Mouse (Mus musculus) hindbrain, embryonic 12.5 days (tissue): ENCODE data around the gene Mob3c. TPM values are rescaled to one million over a fixed set of nuclear protein-coding genes. Genes with fewer than 3 reads are reported as not detected.

ENCODE experiments used
- ATAC-seq: fragments of 200-750 bp; cut with Nextera tagmentation; 2 replicates; pipeline ENCODE4 v1.8.0; 2017; ENCODE audit warnings: moderate TSS enrichment; ENCODE audit not compliant: low FRiP score
- H3K27ac ChIP-seq: fragments of 300-500 bp; sonication (generic); 2 replicates; pipeline ENCODE4 v1.5.1; 2016; ENCODE audit warnings: mild to moderate bottlenecking
- H3K27me3 ChIP-seq: fragments of 300-500 bp; sonication (generic); 2 replicates; pipeline ENCODE4 v1.6.1; 2016; ENCODE audit warnings: mild to moderate bottlenecking
- H3K36me3 ChIP-seq: fragments of 300-500 bp; sonication (generic); 2 replicates; pipeline ENCODE4 v1.6.1; 2016; ENCODE audit warnings: mild to moderate bottlenecking
- H3K4me1 ChIP-seq: fragments of 300-500 bp; sonication (generic); 2 replicates; pipeline ENCODE4 v1.6.1; 2016
- H3K4me2 ChIP-seq: fragments of 300-500 bp; sonication (generic); replicated peaks from 2 replicates; pipeline ENCODE4 v1.6.1; 2016; ENCODE audit warnings: mild to moderate bottlenecking
- H3K4me3 ChIP-seq: fragments of 300-500 bp; sonication (generic); 2 replicates; pipeline ENCODE4 v1.5.1; 2016; ENCODE audit warnings: mild to moderate bottlenecking
- H3K9ac ChIP-seq: fragments of 300-500 bp; sonication (generic); 2 replicates; pipeline ENCODE4 v1.6.1; 2016; ENCODE audit warnings: mild to moderate bottlenecking, moderate library complexity
- H3K9me3 ChIP-seq: fragments of 300-500 bp; sonication (generic); replicated peaks from 2 replicates; pipeline ENCODE4 v1.6.1; 2016; ENCODE audit warnings: mild to moderate bottlenecking
- WGBS: fragments of 180-500 bp; shearing (Covaris S2); methylation state at CpG from one replicate; pipeline ENCODE4 v1.1.7; 2016; 5-methylcytosine and 5-hydroxymethylcytosine counted together
- polyA plus RNA-seq: library from polyadenylated mRNA; unstranded; fragments of >200 nt; fragmentation: Nextera tagmentation; extraction: Ambion mirVana; gene quantifications from 2 replicates; pipeline ENCODE4 v1.2.1, GENCODE M21; 2016

The Mob3c gene
- polyA plus RNA-seq, 1 experiment from 2014 or later: 6.7 TPM

- WGBS: 3% methylated on average over 51 of the region's 51 CpGs
- peak within 1 kb of the TSS; percentile 60 for H3K9ac ChIP-seq
- H3K27me3 ChIP-seq: no peaks in the 10 kb centered on the region
- H3K4me3 ChIP-seq: peak within 1 kb of the TSS; percentile 57
- peak; percentile 96 for ATAC-seq
- H3K4me1 ChIP-seq: peaks cover 4% of the 10 kb centered on the region; the same call in 1 of the 2 replicates
- H3K9me3 ChIP-seq: no peaks in the 10 kb centered on the region
- no peak within 1 kb of the TSS for H3K27ac ChIP-seq
- H3K4me2 ChIP-seq: peak within 1 kb of the TSS; percentile 63
- H3K36me3 ChIP-seq: no peaks in the 10 kb centered on the region
Measured at GRCm38 (mm10) chr4:115838696-115839641, 11.1 kb downstream of the Mob3c start, which contains the start of gene Mknk1. TSS of gene Mknk1 (plus strand) at chr4:115839198.

DNA sequence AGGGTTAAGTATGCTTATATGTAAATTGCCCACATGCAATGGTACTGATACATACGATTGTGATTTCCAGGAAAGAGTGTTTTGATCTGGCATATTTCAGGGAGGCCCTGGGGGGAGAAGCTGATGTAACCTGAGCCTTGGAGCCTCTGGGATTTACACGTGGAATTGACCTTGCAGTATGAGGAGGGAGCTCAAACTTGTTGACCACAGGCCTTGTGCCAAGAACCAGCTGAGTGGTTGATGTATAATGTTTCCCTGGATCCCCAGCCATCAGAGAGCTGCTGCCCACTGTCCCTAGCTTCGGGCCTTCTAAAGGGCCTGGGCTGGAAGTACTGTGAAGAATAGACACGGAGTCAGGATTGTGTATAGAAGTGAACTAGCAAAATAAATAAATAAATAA, 12.1 kb downstream of the Mob3c start:
- no peaks in the 10 kb centered on the region for H3K36me3 ChIP-seq
- H3K9me3 ChIP-seq: no peaks in the 10 kb centered on the region
- no peaks in the 10 kb centered on the region for H3K27me3 ChIP-seq
- H3K9ac ChIP-seq: no peak overlapping the region
- peak overlapping the region; percentile 63 for H3K4me2 ChIP-seq
- no peak for ATAC-seq
- H3K4me3 ChIP-seq: no peak overlapping the region
- H3K4me1 ChIP-seq: peaks cover 4% of the 10 kb centered on the region; the same call in 1 of the 2 replicates
- H3K27ac ChIP-seq: no peak overlapping the region
- 59% methylated on average over 4 of the region's 4 CpGs for WGBS

DNA sequence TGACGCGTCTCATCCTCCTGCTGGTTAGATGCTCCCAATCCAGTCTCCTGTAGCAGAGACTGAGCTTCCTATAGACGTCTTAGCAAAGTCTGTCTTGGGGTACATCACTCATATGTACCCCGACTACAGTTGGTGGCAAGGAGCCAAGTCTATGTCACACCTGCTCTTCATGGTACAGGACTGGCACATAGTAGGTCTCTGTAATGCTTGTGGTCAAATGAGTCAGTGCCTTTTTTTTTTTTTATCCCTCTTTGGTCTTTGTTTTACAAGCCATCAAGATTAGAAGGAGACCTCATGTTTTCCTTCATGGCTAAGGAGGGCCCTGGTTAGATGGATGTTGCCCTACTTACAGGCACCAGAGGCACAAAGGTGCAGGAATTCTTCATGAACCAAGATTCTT, 12.9 kb downstream of the Mob3c start:
- Histone ChIP-seq H3K27me3 (no peaks in the 10 kb centered on the region), H3K4me2 (no peak overlapping the region), H3K36me3 (no peaks in the 10 kb centered on the region), H3K4me1 (peaks cover 4% of the 10 kb centered on the region; the same call in 1 of the 2 replicates), H3K9ac (no peak overlapping the region), H3K4me3 (no peak overlapping the region), H3K27ac (no peak overlapping the region), H3K9me3 (no peaks in the 10 kb centered on the region)
- 90% methylated on average over 4 of the region's 4 CpGs for WGBS
- no peak for ATAC-seq

DNA sequence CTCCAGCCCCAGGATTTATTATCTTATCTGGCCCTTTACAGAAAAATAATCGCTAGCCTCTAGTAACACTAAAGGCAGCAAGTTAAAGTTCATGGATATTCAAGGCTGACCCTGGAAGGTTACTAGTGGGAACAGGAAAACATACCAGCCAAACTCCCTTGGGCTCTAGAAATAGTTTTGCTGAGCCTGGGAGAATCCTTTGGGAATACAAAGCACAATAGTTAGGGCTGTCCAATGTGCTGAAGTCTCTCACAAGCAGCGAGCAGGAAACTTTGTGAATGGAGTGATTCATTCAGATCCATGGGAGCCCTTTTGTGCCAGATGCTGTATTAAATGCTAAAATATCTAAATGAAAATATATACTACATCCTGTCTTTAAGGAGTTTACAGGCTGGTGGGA, 18.8 kb downstream of the Mob3c start:
- Histone ChIP-seq H3K27ac (no peak overlapping the region), H3K36me3 (peaks cover 24% of the 10 kb centered on the region), H3K4me1 (no peaks in the 10 kb centered on the region), H3K4me3 (no peak overlapping the region), H3K4me2 (no peak overlapping the region), H3K9me3 (no peaks in the 10 kb centered on the region), H3K9ac (no peak overlapping the region), H3K27me3 (no peaks in the 10 kb centered on the region)
- no peak for ATAC-seq
- WGBS: 58% methylated on average over 2 of the region's 2 CpGs

DNA sequence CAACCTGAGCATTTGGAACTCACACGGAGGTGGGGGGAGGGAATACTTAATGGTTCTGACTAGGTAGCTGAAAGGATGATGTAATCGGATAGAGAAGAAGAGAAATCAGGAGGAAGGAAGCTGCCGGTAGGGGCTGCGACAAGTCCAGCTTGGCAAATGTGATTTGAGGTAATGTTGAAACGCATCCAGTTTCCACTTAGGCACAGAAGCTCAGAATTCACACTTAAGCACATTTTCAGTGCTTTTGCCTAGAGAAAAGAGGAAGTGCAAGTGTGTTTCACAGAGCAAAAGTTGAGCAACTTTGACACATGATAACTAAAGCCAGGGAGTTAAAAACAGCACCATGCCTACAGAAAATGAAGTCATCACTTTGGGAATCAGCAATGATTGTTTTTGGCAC, 19.5 kb downstream of the Mob3c start:
- no peaks in the 10 kb centered on the region for H3K9me3 ChIP-seq
- no peak overlapping the region for H3K27ac ChIP-seq
- no peaks in the 10 kb centered on the region for H3K27me3 ChIP-seq
- no peak overlapping the region for H3K9ac ChIP-seq
- H3K4me3 ChIP-seq: no peak overlapping the region
- H3K36me3 ChIP-seq: peaks cover 27% of the 10 kb centered on the region
- H3K4me1 ChIP-seq: no peaks in the 10 kb centered on the region
- no peak for ATAC-seq
- H3K4me2 ChIP-seq: no peak overlapping the region
- WGBS: 68% methylated on average over 5 of the region's 5 CpGs

- no peak overlapping the region for H3K4me3 ChIP-seq
- peaks cover 27% of the 10 kb centered on the region for H3K36me3 ChIP-seq
- no peak overlapping the region for H3K9ac ChIP-seq
- H3K27ac ChIP-seq: no peak overlapping the region
- H3K9me3 ChIP-seq: no peaks in the 10 kb centered on the region
- no peaks in the 10 kb centered on the region for H3K4me1 ChIP-seq
- no peak overlapping the region for H3K4me2 ChIP-seq
- 92% methylated on average over 1 of the region's 1 CpGs for WGBS
- H3K27me3 ChIP-seq: no peaks in the 10 kb centered on the region
- no peak for ATAC-seq
Measured at GRCm38 (mm10) chr4:115848083-115848482, 20.2 kb downstream of the Mob3c start.

- H3K9me3 ChIP-seq: no peaks in the 10 kb centered on the region
- peaks cover 27% of the 10 kb centered on the region for H3K36me3 ChIP-seq
- H3K4me1 ChIP-seq: no peaks in the 10 kb centered on the region
- H3K9ac ChIP-seq: no peak overlapping the region
- H3K27ac ChIP-seq: no peak overlapping the region
- no peaks in the 10 kb centered on the region for H3K27me3 ChIP-seq
- H3K4me2 ChIP-seq: no peak overlapping the region
- no peak overlapping the region for H3K4me3 ChIP-seq
- ATAC-seq: no peak
- WGBS: 72% methylated on average over 8 of the region's 8 CpGs
Measured at GRCm38 (mm10) chr4:115848990-115849677, 21.2 kb downstream of the Mob3c start.

DNA sequence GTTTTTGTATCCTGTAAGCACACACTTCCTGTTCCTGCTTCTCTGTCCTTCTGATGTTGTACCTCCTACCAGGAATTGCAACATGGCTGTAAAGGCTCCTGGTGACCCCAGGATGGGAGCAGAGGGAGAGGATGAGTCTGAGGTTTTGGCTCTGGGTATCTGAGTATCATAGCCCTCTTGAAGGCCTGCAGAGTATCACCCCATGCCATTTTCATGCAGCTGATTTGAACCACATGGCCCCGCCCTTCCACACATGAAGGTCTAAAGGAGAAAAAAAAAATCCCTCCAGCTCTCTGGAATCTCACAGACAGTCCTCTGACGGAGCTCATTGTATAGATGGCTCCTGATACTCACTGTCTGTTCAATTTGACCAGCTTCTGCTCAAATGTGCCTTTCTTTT, 22.2 kb downstream of the Mob3c start:
- ATAC-seq: no peak
- H3K36me3 ChIP-seq: peaks cover 27% of the 10 kb centered on the region

GRCm38 (mm10) chr4:115850631-115851030, 22.7 kb downstream of the Mob3c start:
- no peak overlapping the region for H3K4me3 ChIP-seq
- no peak overlapping the region for H3K27ac ChIP-seq
- peaks cover 27% of the 10 kb centered on the region for H3K36me3 ChIP-seq
- no peaks in the 10 kb centered on the region for H3K9me3 ChIP-seq
- WGBS: 57% methylated on average over 2 of the region's 2 CpGs
- no peak for ATAC-seq
- no peak overlapping the region for H3K9ac ChIP-seq
- H3K27me3 ChIP-seq: no peaks in the 10 kb centered on the region
- H3K4me2 ChIP-seq: no peak overlapping the region
- H3K4me1 ChIP-seq: peaks cover 11% of the 10 kb centered on the region

More for the DNA sequence above, 22.2 kb downstream of the Mob3c start:
- Histone ChIP-seq H3K4me2 (no peak overlapping the region), H3K27ac (no peak overlapping the region), H3K9me3 (no peaks in the 10 kb centered on the region), H3K27me3 (no peaks in the 10 kb centered on the region), H3K4me1 (peaks cover 6% of the 10 kb centered on the region), H3K4me3 (no peak overlapping the region), H3K9ac (no peak overlapping the region)
- 78% methylated on average over 2 of the region's 2 CpGs for WGBS

DNA sequence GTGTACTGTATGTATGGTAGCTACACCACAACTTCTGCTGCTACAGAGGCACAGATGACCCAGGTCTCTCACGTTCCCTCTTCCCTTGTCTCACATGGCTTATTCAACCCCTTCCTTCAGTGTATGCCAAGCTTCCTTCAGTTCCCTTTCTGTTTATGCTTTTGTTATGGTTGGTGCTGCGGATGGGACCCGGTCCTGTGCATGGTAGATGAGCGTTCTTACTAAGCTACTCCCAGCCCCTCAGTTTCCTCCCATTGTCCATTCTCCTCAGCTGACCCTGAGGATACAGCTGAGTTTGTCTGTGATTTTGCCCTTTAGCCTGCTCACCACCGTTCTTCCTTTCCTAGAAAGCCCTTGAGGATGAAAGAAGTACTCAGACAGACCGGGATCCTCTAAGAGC, 23.7 kb downstream of the Mob3c start:
- H3K4me3 ChIP-seq: no peak overlapping the region
- 89% methylated on average over 6 of the region's 6 CpGs for WGBS
- H3K27ac ChIP-seq: no peak overlapping the region

DNA sequence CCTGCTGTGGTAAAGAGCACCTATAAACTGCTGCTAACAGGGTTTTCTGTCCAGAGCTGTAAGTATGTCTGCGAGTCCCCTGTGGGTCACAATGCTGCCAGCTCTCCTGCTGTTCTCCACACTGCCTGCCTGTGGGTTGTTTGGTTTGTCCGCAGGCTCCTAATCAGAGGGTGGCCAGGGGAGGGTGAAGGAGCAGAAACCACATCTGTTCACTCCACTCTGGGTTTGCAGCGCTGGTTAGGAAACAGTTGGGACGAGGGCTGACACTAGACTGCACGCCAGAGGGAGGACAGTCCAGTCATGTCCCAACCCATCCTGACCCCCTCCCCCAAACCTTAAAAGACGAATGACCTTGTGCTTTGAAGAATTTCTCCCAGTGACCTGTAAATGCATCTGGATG, 27.2 kb downstream of the Mob3c start:
- no peak overlapping the region for H3K4me3 ChIP-seq
- no peak overlapping the region for H3K27ac ChIP-seq
- no peaks in the 10 kb centered on the region for H3K27me3 ChIP-seq
- H3K4me2 ChIP-seq: no peak overlapping the region
- no peaks in the 10 kb centered on the region for H3K9me3 ChIP-seq
- H3K9ac ChIP-seq: no peak overlapping the region
- 39% methylated on average over 6 of the region's 6 CpGs for WGBS
- H3K36me3 ChIP-seq: peaks cover 38% of the 10 kb centered on the region
- peaks cover 26% of the 10 kb centered on the region for H3K4me1 ChIP-seq
- ATAC-seq: no peak

More for the DNA sequence above, 23.7 kb downstream of the Mob3c start:
- ATAC-seq: no peak
- H3K9ac ChIP-seq: no peak overlapping the region
- H3K27me3 ChIP-seq: no peaks in the 10 kb centered on the region
- H3K9me3 ChIP-seq: no peaks in the 10 kb centered on the region
- H3K4me1 ChIP-seq: peaks cover 20% of the 10 kb centered on the region
- H3K4me2 ChIP-seq: no peak overlapping the region
- H3K36me3 ChIP-seq: peaks cover 27% of the 10 kb centered on the region

DNA sequence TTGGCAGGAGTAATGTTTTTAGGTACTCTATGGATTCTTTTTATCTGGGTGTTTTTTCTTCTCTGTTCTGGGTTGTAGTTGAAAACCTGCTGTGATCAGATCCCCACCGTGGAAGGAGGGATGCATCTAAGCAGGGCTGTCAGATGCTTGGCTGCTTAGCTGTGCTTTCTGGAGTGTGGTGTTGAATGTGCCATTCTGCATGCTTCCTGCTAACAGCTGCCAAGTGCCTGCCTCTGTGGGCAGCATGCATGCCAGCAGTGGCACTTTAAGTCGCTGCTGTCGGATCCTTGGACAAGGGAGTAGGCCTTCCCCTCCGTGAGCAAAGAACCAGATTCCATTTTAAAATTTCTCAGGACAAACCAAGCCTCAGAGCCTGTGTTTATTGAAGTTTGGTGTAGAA, 27.7 kb downstream of the Mob3c start:
- ATAC-seq: no peak
- no peak overlapping the region for H3K4me2 ChIP-seq
- no peak overlapping the region for H3K9ac ChIP-seq
- no peak overlapping the region for H3K4me3 ChIP-seq
- H3K27me3 ChIP-seq: no peaks in the 10 kb centered on the region
- H3K4me1 ChIP-seq: peaks cover 26% of the 10 kb centered on the region
- WGBS: 68% methylated on average over 4 of the region's 4 CpGs
- no peaks in the 10 kb centered on the region for H3K9me3 ChIP-seq
- peaks cover 37% of the 10 kb centered on the region for H3K36me3 ChIP-seq
- no peak overlapping the region for H3K27ac ChIP-seq
